Mouse (Mus musculus) cerebellum, adult 2 months (tissue): ENCODE measurements at regions not wholly inside any gene's neighbourhood (a gene's known extent, or its start where the extent isn't known, plus 50 kb on each side); places are given as distances from the start of the nearest gene placed in this dataset.

Experiments
- CTCF ChIP-seq: fragments of 200-500 bp; IDR thresholded peaks from 2 replicates; pipeline ENCODE4 v1.5.1; 2011; ENCODE audit warnings: low read depth, mild to moderate bottlenecking, control low read depth, low read length, moderate library complexity, borderline replicate concordance; ENCODE audit not compliant: insufficient read depth
- POLR2A ChIP-seq: fragments of 200-500 bp; IDR thresholded peaks from 2 replicates; pipeline ENCODE4 v1.6.1; 2011; ENCODE audit warnings: low read length, control low read depth, borderline replicate concordance; ENCODE audit not compliant: insufficient read depth

GRCm38 (mm10) chr17:9598131-9598530 lies 71.4 kb downstream of the Pabpc6 start:
- no peak for TF ChIP-seq POLR2A
- no peak for TF ChIP-seq CTCF
